Mouse (Mus musculus) embryonic facial prominence, embryonic 10.5 days (tissue): ENCODE data around the gene Dcaf12. TPM values are rescaled to one million over a fixed set of nuclear protein-coding genes. Genes with fewer than 3 reads are reported as not detected.

ENCODE experiments used
- DNase-seq: peaks from one replicate; pipeline ENCODE4 v3.0.0-alpha.2; 2017; ENCODE audit warnings: low spot score
- H3K27ac ChIP-seq: fragments of 300-500 bp; sonication (generic); replicated peaks from 2 replicates; pipeline ENCODE4 v1.5.1; 2016; ENCODE audit warnings: mild to moderate bottlenecking
- H3K27me3 ChIP-seq: fragments of 300-500 bp; sonication (generic); replicated peaks from 2 replicates; pipeline ENCODE4 v1.6.1; 2016; ENCODE audit warnings: low read depth, mild to moderate bottlenecking; ENCODE audit not compliant: poor library complexity, severe bottlenecking
- H3K36me3 ChIP-seq: fragments of 300-500 bp; sonication (generic); replicated peaks from 2 replicates; pipeline ENCODE4 v1.6.1; 2016; ENCODE audit warnings: mild to moderate bottlenecking, moderate library complexity
- H3K4me1 ChIP-seq: fragments of 300-500 bp; sonication (generic); 2 replicates; pipeline ENCODE4 v1.6.1; 2016
- H3K4me3 ChIP-seq: fragments of 300-500 bp; sonication (generic); 2 replicates; pipeline ENCODE4 v1.5.1; 2016; ENCODE audit warnings: mild to moderate bottlenecking, moderate library complexity
- H3K9me3 ChIP-seq: fragments of 300-500 bp; sonication (generic); 2 replicates; pipeline ENCODE4 v1.6.1; 2016; ENCODE audit warnings: mild to moderate bottlenecking
- WGBS: fragments of 180-500 bp; shearing (Covaris S2); methylation state at CpG from one replicate; pipeline ENCODE4 v1.1.7; 2016; 5-methylcytosine and 5-hydroxymethylcytosine counted together
- polyA plus RNA-seq: library from polyadenylated mRNA; unstranded; fragments of >200 nt; fragmentation: Nextera tagmentation; extraction: Ambion mirVana; gene quantifications from 2 replicates; pipeline ENCODE4 v1.2.1, GENCODE M21; 2016

Dcaf12 gene
- polyA plus RNA-seq, result 62.0 and 62.6 TPM in 2 replicates

DNA sequence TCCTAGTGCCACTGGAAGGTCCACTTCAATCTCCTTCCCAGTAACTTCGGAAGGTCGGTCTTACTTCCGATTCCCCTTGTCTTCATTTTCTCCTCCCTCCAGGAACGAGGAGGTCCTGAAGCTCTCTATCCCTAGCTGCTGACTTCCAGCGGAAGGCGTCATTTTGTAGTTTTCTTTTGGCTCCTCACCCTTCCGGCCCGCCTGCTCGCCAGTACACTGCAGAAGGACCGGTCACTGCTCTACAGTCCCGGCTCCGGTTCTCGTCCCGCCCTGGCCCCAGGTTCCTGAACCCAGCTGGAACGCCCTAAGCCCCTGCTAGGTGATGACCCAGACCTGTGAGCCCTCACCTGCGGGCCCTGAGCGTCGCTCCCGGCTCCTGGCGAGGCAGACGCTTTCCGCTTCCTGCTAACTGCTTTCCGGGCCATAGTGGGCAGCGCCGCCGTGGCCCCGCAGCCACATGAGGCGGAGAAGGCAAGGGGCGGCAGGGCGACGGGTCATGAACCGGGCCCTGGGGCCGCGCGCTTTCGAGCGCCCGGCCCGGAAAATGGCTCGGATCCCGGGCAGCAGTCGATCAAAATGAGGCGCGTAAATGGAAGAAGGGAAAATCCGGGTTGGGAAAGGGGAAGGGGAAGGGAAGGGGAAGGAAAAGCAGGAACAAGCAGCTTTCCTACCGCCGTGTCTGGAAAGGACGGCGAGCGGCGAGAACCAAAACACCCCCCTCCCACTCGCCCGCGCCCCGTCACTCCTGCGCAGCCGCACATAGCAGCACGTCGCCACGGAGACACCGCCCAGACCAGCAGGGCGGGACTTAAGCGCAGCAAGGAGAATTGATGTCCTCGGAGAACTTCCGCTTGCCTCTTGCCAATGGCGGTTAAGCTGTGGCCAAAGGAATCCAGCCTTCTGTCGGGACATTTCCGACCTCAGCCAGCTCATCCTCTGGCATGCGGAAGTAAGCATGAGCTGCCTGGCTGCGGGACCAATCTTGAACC, at the start of gene Dcaf12:
Gene Dcaf12, minus strand, starts transcription at position 749 of the 989 bp plus-strand sequence.
- under 1% methylated on average over 70 of the region's 70 CpGs for WGBS
- peak within 1 kb of the TSS; percentile 95 for H3K4me3 ChIP-seq
- peak within 1 kb of the TSS; percentile 94 for H3K27ac ChIP-seq
- H3K9me3 ChIP-seq, result no peaks in the 10 kb centered on the region
- peaks cover 20% of the 10 kb centered on the region for H3K4me1 ChIP-seq
- DNase-seq, result peak; percentile 96
- H3K27me3 ChIP-seq, result no peaks in the 10 kb centered on the region
- peaks cover 36% of the 10 kb centered on the region for H3K36me3 ChIP-seq

DNA sequence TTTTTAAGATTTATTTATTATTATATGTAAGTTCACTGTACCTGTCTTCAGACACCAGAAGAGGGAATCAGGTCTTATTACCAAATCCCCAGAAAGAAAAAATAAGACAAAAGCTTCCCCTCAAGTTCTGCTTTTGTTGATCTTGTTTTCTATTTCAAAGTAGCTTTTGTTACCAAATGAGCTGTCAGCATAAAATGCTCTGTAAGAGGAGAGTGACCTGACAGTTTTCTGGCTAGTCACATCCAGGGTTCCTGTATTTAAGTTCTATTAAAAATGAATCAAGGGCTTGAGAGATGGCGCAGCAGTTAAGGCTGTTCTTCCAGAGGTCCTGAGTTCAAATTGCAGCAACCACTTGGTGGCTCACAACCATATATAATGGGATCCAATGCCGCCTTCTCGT, 46.4 kb upstream of the Dcaf12 start:
- no peak for DNase-seq
- 95% methylated on average over 3 of the region's 3 CpGs for WGBS
- Histone ChIP-seq H3K9me3 (no peaks in the 10 kb centered on the region), H3K27me3 (no peaks in the 10 kb centered on the region), H3K36me3 (peaks cover 34% of the 10 kb centered on the region), H3K27ac (no peak overlapping the region), H3K4me1 (no peaks in the 10 kb centered on the region), H3K4me3 (no peak overlapping the region)

GRCm38 (mm10) chr4:41359358-41359757, 44.7 kb upstream of the Dcaf12 start:
- no peak overlapping the region for H3K4me3 ChIP-seq
- no peaks in the 10 kb centered on the region for H3K4me1 ChIP-seq
- peaks cover 51% of the 10 kb centered on the region for H3K36me3 ChIP-seq
- DNase-seq, result no peak
- H3K9me3 ChIP-seq, result 0 out of 2 replicates have a peak, but pooled peaks cover 3% of the 10 kb centered on the region
- H3K27ac ChIP-seq, result no peak overlapping the region
- H3K27me3 ChIP-seq, result no peaks in the 10 kb centered on the region
- 95% methylated on average over 7 of the region's 7 CpGs for WGBS

DNA sequence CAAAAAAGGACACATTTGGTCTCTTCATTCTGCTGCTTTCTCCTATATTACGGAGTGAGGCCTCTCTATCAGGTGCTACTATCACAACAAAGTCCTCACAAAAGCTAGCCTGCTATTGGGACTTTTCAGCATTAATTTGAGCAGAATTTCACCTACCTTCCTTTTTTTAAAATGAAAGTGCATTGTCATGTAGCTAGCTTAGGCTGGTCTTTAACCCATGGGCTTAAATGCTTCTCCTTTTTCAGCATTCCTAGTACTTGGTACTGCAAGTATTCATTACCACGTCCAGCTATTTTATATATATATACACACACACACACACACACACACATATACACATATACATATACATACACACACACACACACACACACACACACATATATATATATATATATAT, 44.0 kb upstream of the Dcaf12 start:
- Histone ChIP-seq H3K4me1 (no peaks in the 10 kb centered on the region), H3K9me3 (0 out of 2 replicates have a peak, but pooled peaks cover 3% of the 10 kb centered on the region), H3K27me3 (no peaks in the 10 kb centered on the region), H3K27ac (no peak overlapping the region), H3K36me3 (peaks cover 55% of the 10 kb centered on the region), H3K4me3 (no peak overlapping the region)
- no peak for DNase-seq
- WGBS, result 92% methylated on average over 2 of the region's 2 CpGs

- 48% methylated on average over 2 of the region's 2 CpGs for WGBS
Measured at GRCm38 (mm10) chr4:41357154-41357553, 42.5 kb upstream of the Dcaf12 start.

GRCm38 (mm10) chr4:41353265-41353664, 38.6 kb upstream of the Dcaf12 start:
- Histone ChIP-seq H3K9me3 (0 out of 2 replicates have a peak, but pooled peaks cover 3% of the 10 kb centered on the region), H3K27ac (no peak overlapping the region), H3K36me3 (peaks cover 61% of the 10 kb centered on the region), H3K27me3 (no peaks in the 10 kb centered on the region), H3K4me3 (no peak overlapping the region), H3K4me1 (peaks cover 10% of the 10 kb centered on the region)
- no peak for DNase-seq
- 88% methylated on average over 1 of the region's 1 CpGs for WGBS

More at GRCm38 (mm10) chr4:41357154-41357553, 42.5 kb upstream of the Dcaf12 start:
- DNase-seq, result no peak
- Histone ChIP-seq H3K9me3 (0 out of 2 replicates have a peak, but pooled peaks cover 3% of the 10 kb centered on the region), H3K4me3 (no peak overlapping the region), H3K4me1 (no peaks in the 10 kb centered on the region), H3K36me3 (peaks cover 69% of the 10 kb centered on the region), H3K27me3 (no peaks in the 10 kb centered on the region), H3K27ac (no peak overlapping the region)

DNA sequence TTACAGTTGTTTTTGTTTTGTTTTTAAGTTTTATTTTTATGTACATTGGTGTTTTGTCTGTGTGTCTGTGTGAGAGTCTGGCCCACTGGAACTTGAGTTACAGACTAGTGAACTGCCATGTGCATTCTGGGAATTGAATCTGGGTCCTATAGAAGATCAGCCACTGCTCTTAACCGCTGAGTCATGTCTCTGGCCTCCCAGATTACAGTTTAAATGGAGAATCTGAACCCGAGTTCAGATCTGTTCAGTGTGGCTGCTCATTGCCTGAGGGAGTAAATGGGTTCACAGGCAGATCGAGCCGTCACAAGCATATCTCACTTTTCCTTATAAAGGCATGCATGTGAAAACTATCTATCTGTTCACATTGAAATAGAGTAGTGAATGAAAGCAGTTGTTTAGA, 38.1 kb upstream of the Dcaf12 start:
- Histone ChIP-seq H3K27ac (no peak overlapping the region), H3K4me3 (no peak overlapping the region), H3K9me3 (0 out of 2 replicates have a peak, but pooled peaks cover 3% of the 10 kb centered on the region), H3K4me1 (peaks cover 15% of the 10 kb centered on the region), H3K36me3 (peaks cover 57% of the 10 kb centered on the region), H3K27me3 (no peaks in the 10 kb centered on the region)
- no peak for DNase-seq
- 91% methylated on average over 4 of the region's 4 CpGs for WGBS

DNA sequence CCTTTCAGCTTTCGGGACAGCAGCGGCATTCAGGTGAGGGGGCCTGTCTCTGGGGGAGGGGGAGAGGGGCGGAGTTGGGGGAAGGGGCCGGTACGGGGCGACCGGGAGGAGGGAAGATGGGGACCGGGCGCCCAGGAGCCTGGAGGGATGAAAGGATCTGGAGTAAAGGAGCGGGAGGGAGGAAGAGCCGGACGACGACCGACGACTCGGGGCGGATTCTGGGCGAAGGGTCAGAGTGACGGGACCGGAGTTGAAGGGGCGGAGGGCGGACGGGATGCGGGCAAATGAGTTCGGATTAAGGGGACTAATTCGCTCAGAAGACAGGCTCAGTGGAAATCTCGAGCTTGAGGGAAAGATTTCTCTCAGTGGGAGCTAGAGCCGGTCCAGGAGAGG, 34.5 kb upstream of the Dcaf12 start:
- Histone ChIP-seq H3K36me3 (peaks cover 30% of the 10 kb centered on the region), H3K4me1 (peaks cover 17% of the 10 kb centered on the region), H3K27ac (peak overlapping the region; percentile 96), H3K9me3 (no peaks in the 10 kb centered on the region), H3K4me3 (peak overlapping the region; percentile 88), H3K27me3 (no peaks in the 10 kb centered on the region)
- DNase-seq, result no peak
- WGBS, result under 1% methylated on average over 28 of the region's 28 CpGs

GRCm38 (mm10) chr4:41348584-41349198, 34.0 kb upstream of the Dcaf12 start, which contains the start of gene Ubap1:
Ubap1 (plus strand) TSS chr4:41348996.
- WGBS, result under 1% methylated on average over 31 of the region's 31 CpGs
- Histone ChIP-seq H3K9me3 (no peaks in the 10 kb centered on the region), H3K27me3 (no peaks in the 10 kb centered on the region), H3K36me3 (peaks cover 27% of the 10 kb centered on the region), H3K4me3 (peak within 1 kb of the TSS; percentile 88), H3K27ac (peak within 1 kb of the TSS; percentile 96), H3K4me1 (peaks cover 17% of the 10 kb centered on the region)
- peak; percentile 98 for DNase-seq

GRCm38 (mm10) chr4:41347839-41348238, 33.1 kb upstream of the Dcaf12 start:
- Histone ChIP-seq H3K27ac (no peak overlapping the region), H3K9me3 (no peaks in the 10 kb centered on the region), H3K4me3 (no peak overlapping the region), H3K4me1 (peaks cover 17% of the 10 kb centered on the region), H3K27me3 (no peaks in the 10 kb centered on the region), H3K36me3 (peaks cover 20% of the 10 kb centered on the region)
- 61% methylated on average over 5 of the region's 5 CpGs for WGBS
- peak; percentile 9 for DNase-seq

DNA sequence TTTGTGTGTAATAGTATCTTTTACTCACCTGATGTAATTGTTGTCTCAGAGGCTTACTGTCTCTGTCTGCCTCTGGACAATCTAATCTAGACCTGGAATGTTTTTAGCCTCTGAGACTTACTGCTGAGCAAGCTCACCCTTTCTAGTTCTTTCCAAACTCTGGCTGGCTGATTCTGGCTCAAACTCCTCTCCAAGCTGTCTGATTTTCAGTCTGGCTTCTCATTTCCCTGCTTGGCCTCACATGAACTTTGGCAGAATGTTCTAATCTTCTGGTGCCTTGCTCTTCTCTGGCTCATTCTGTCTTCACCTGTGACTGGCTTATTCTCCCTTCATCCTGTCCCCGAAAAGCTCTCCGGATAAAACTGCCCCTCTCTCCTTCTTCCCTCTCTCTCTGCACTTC, 31.3 kb upstream of the Dcaf12 start:
- no peaks in the 10 kb centered on the region for H3K9me3 ChIP-seq
- DNase-seq, result no peak

GRCm38 (mm10) chr4:41340912-41341550, 26.3 kb upstream of the Dcaf12 start:
- Histone ChIP-seq H3K27me3 (no peaks in the 10 kb centered on the region), H3K36me3 (no peaks in the 10 kb centered on the region), H3K9me3 (no peaks in the 10 kb centered on the region), H3K4me3 (no peak overlapping the region), H3K27ac (no peak overlapping the region), H3K4me1 (no peaks in the 10 kb centered on the region)
- 79% methylated on average over 11 of the region's 11 CpGs for WGBS
- no peak for DNase-seq

More for the DNA sequence above, 31.3 kb upstream of the Dcaf12 start:
- Histone ChIP-seq H3K36me3 (peaks cover 2% of the 10 kb centered on the region), H3K27ac (no peak overlapping the region), H3K4me3 (no peak overlapping the region), H3K27me3 (no peaks in the 10 kb centered on the region), H3K4me1 (peaks cover 17% of the 10 kb centered on the region)
- WGBS, result 79% methylated on average over 2 of the region's 2 CpGs
